Mouse (Mus musculus): ENCODE measurements around the gene Rint1. TPM values are rescaled to one million over a fixed set of nuclear protein-coding genes. Genes with fewer than 3 reads are reported as not detected.
A peak's percentile ranks its signal among the peaks of the same experiment; 100 is the strongest.

Gene Rint1
- polyA plus RNA-seq, 1 experiment: 33.2 TPM

GRCm38 (mm10) chr5:23782051-23782810, 5.3 kb upstream of the Rint1 start:
- H3K4me1 ChIP-seq (ENCODE audit: control insufficient read depth, insufficient read depth, low read length): peaks cover 1% of the 10 kb centered on the region
- H3K9me3 ChIP-seq (replicated peaks; ENCODE audit: control insufficient read depth, insufficient read depth, low read length, poor library complexity, severe bottlenecking): peaks cover 2% of the 10 kb centered on the region; the same call in 1 of the 2 replicates
- no peak overlapping the region for H3K4me3 ChIP-seq (ENCODE audit: low read depth, low read length)
- peak overlapping the region; percentile 85; the same call in 1 of the 2 replicates for H3K9ac ChIP-seq (ENCODE audit: low read depth, poor library complexity, severe bottlenecking)
- no peaks in the 10 kb centered on the region for H3K27me3 ChIP-seq (ENCODE audit: control insufficient read depth, insufficient read depth, low read length, poor library complexity, severe bottlenecking)
- no peak overlapping the region for H3K27ac ChIP-seq (ENCODE audit: insufficient read depth, low read length)
- peaks cover 5% of the 10 kb centered on the region for H3K36me3 ChIP-seq (ENCODE audit: control insufficient read depth, insufficient read depth, low read length, poor library complexity, severe bottlenecking)
- no peak for TF ChIP-seq EP300 (IDR thresholded peaks at IDR 0.05; ENCODE audit: insufficient read depth, low read depth, low read length)
- no peak for TF ChIP-seq CTCF (IDR thresholded peaks at IDR 0.05; ENCODE audit: low read depth, low read length)
- no peak for TF ChIP-seq POLR2A (IDR thresholded peaks at IDR 0.05; ENCODE audit: insufficient read depth, low read length)

- Histone ChIP-seq H3K4me3 (ENCODE audit: low read depth, low read length) (peak within 1 kb of the TSS; percentile 77), H3K4me1 (ENCODE audit: control insufficient read depth, insufficient read depth, low read length) (peaks cover 1% of the 10 kb centered on the region), H3K27me3 (ENCODE audit: control insufficient read depth, insufficient read depth, low read length, poor library complexity, severe bottlenecking) (no peaks in the 10 kb centered on the region), H3K9ac (ENCODE audit: low read depth, poor library complexity, severe bottlenecking) (peak within 1 kb of the TSS; percentile 85), H3K27ac (ENCODE audit: insufficient read depth, low read length) (no peak within 1 kb of the TSS), H3K36me3 (ENCODE audit: control insufficient read depth, insufficient read depth, low read length, poor library complexity, severe bottlenecking) (no peaks in the 10 kb centered on the region), H3K9me3 (replicated peaks; ENCODE audit: control insufficient read depth, insufficient read depth, low read length, poor library complexity, severe bottlenecking) (peaks cover 2% of the 10 kb centered on the region; the same call in 1 of the 2 replicates)
- TF ChIP-seq EP300 (IDR thresholded peaks at IDR 0.05; ENCODE audit: insufficient read depth, low read depth, low read length) (no peak), POLR2A (IDR thresholded peaks at IDR 0.05; ENCODE audit: insufficient read depth, low read length) (peak; percentile 46)
These were observed 4.3 kb upstream of the Rint1 start, which contains the start of gene Pus7 for GRCm38 (mm10) chr5:23782931-23783877. TSS of gene Pus7 (minus strand) at chr5:23783711.

- Histone ChIP-seq H3K4me1 (ENCODE audit: control insufficient read depth, insufficient read depth, low read length) (no peaks in the 10 kb centered on the region), H3K4me3 (ENCODE audit: low read depth, low read length) (peak overlapping the region; percentile 77), H3K27me3 (ENCODE audit: control insufficient read depth, insufficient read depth, low read length, poor library complexity, severe bottlenecking) (no peaks in the 10 kb centered on the region), H3K36me3 (ENCODE audit: control insufficient read depth, insufficient read depth, low read length, poor library complexity, severe bottlenecking) (no peaks in the 10 kb centered on the region), H3K27ac (ENCODE audit: insufficient read depth, low read length) (no peak overlapping the region), H3K9ac (ENCODE audit: low read depth, poor library complexity, severe bottlenecking) (peak overlapping the region; percentile 60; the same call in 1 of the 2 replicates), H3K9me3 (replicated peaks; ENCODE audit: control insufficient read depth, insufficient read depth, low read length, poor library complexity, severe bottlenecking) (peaks cover 2% of the 10 kb centered on the region; the same call in 1 of the 2 replicates)
- TF ChIP-seq POLR2A (IDR thresholded peaks at IDR 0.05; ENCODE audit: insufficient read depth, low read length): no peak
- TF ChIP-seq CTCF (IDR thresholded peaks at IDR 0.05; ENCODE audit: low read depth, low read length): no peak
- no peak for TF ChIP-seq EP300 (IDR thresholded peaks at IDR 0.05; ENCODE audit: insufficient read depth, low read depth, low read length)
These were observed 899 bp downstream of the Rint1 start for GRCm38 (mm10) chr5:23788390-23788830.

- H3K36me3 ChIP-seq (ENCODE audit: control insufficient read depth, insufficient read depth, low read length, poor library complexity, severe bottlenecking): no peaks in the 10 kb centered on the region
- no peaks in the 10 kb centered on the region for H3K27me3 ChIP-seq (ENCODE audit: control insufficient read depth, insufficient read depth, low read length, poor library complexity, severe bottlenecking)
- peaks cover 2% of the 10 kb centered on the region; the same call in 1 of the 2 replicates for H3K9me3 ChIP-seq (replicated peaks; ENCODE audit: control insufficient read depth, insufficient read depth, low read length, poor library complexity, severe bottlenecking)
- no peak overlapping the region for H3K27ac ChIP-seq (ENCODE audit: insufficient read depth, low read length)
- no peak for TF ChIP-seq EP300 (IDR thresholded peaks at IDR 0.05; ENCODE audit: insufficient read depth, low read depth, low read length)
- TF ChIP-seq CTCF (IDR thresholded peaks at IDR 0.05; ENCODE audit: low read depth, low read length): no peak
- no peak for TF ChIP-seq POLR2A (IDR thresholded peaks at IDR 0.05; ENCODE audit: insufficient read depth, low read length)
- H3K4me3 ChIP-seq (ENCODE audit: low read depth, low read length): no peak overlapping the region
- H3K4me1 ChIP-seq (ENCODE audit: control insufficient read depth, insufficient read depth, low read length): no peaks in the 10 kb centered on the region
- no peak overlapping the region for H3K9ac ChIP-seq (ENCODE audit: low read depth, poor library complexity, severe bottlenecking)
These were observed 1.6 kb downstream of the Rint1 start for GRCm38 (mm10) chr5:23789078-23789612.

GRCm38 (mm10) chr5:23792726-23793125, 5.2 kb downstream of the Rint1 start:
- no peak for TF ChIP-seq CTCF (IDR thresholded peaks at IDR 0.05; ENCODE audit: low read depth, low read length)
- no peak for TF ChIP-seq EP300 (IDR thresholded peaks at IDR 0.05; ENCODE audit: insufficient read depth, low read depth, low read length)
- no peak for TF ChIP-seq POLR2A (IDR thresholded peaks at IDR 0.05; ENCODE audit: insufficient read depth, low read length)
- no peaks in the 10 kb centered on the region for H3K36me3 ChIP-seq (ENCODE audit: control insufficient read depth, insufficient read depth, low read length, poor library complexity, severe bottlenecking)
- H3K27ac ChIP-seq (ENCODE audit: insufficient read depth, low read length): no peak overlapping the region
- H3K4me3 ChIP-seq (ENCODE audit: low read depth, low read length): no peak overlapping the region
- no peak overlapping the region for H3K9ac ChIP-seq (ENCODE audit: low read depth, poor library complexity, severe bottlenecking)
- no peaks in the 10 kb centered on the region for H3K4me1 ChIP-seq (ENCODE audit: control insufficient read depth, insufficient read depth, low read length)
- H3K9me3 ChIP-seq (replicated peaks; ENCODE audit: control insufficient read depth, insufficient read depth, low read length, poor library complexity, severe bottlenecking): no peaks in the 10 kb centered on the region
- no peaks in the 10 kb centered on the region for H3K27me3 ChIP-seq (ENCODE audit: control insufficient read depth, insufficient read depth, low read length, poor library complexity, severe bottlenecking)
